Mouse (Mus musculus): ENCODE measurements around the gene Mfap1a. TPM values are rescaled to one million over a fixed set of nuclear protein-coding genes. Genes with fewer than 3 reads are reported as not detected.
"Not testable (repeated sequence)": the region's sequence is repeated elsewhere in the genome, so short reads cannot be mapped to it uniquely, and the experiment has no call there.

Mfap1a gene
- polyA plus RNA-seq (2014; fragmentation: Nextera tagmentation; extraction: Ambion mirVana) = 25.1 and 27.5 TPM in 2 replicates

DNA sequence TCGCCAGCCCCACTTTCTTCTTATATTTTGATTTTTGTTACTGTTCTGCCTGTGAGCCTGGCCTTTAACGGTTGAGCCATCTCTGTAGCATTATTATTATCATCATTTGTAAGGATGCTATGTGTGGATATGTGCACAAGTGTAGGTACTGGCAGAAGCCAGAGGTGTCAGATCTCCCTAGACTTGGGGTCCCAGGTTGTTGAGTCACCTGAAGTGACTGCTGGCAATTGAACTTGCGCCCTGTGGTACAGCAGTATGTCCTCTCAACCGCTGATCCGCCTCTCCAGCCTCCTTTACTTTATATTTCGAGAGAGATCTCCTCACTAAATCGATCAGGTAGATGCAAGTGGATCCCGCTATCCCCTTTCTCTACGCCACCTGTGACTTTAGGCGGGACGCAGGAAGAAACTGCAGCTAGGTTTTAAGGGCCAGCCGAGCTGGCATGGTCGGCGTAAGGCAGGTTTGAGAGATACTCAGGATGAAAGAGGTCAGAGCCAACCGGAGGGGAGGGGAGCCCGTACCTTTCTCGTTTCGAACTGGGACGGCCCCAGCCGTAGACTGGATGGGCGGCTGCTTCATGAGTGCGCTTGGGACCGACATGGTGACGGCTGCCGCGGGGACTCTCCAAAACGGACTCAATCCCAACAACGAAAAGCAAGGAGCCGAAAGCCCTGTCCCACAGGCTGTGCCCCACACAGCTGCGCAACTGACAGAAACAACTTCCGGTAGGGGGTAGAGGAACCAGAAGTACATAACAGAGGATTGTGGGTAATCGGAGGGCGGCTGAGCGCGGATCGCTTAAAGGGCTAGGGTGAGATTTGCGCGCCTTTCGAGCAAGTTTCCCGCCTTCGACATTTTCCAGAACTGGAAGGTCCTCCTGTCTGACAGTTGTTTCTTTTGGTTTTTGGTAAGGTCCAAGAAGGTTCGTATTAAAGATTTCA, at the start of gene Mfap1a, which contains the start of gene Wdr76:
Gene Mfap1a, minus strand, starts transcription at position 724 of the 941 bp plus-strand sequence.
Gene Wdr76, plus strand, starts transcription at position 782 of the 941 bp plus-strand sequence.
- H3K4me3 ChIP-seq (ENCODE audit: low read depth, low read length) = peak within 1 kb of the TSS; percentile 51
- H3K36me3 ChIP-seq (ENCODE audit: control insufficient read depth, insufficient read depth, low read length); H3K27ac ChIP-seq (ENCODE audit: low read length); H3K9me3 ChIP-seq (ENCODE audit: control insufficient read depth, low read depth, low read length); H3K4me1 ChIP-seq (ENCODE audit: control insufficient read depth, insufficient read depth, low read length); H3K27me3 ChIP-seq (ENCODE audit: control insufficient read depth, insufficient read depth, low read length): not testable (repeated sequence)
- peak within 1 kb of the TSS; percentile 53 for H3K9ac ChIP-seq (replicated peaks; ENCODE audit: low read depth, low read length)
- peak within 1 kb of the TSS; percentile 70 for H3K4me2 ChIP-seq (replicated peaks; ENCODE audit: low read depth, low read length)
- WGBS = 4% methylated on average over 36 of the region's 42 CpGs
- ATAC-seq (ENCODE audit: insufficient number of reproducible peaks, insufficient read depth, low FRiP score, low read depth) = peak; percentile 88

DNA sequence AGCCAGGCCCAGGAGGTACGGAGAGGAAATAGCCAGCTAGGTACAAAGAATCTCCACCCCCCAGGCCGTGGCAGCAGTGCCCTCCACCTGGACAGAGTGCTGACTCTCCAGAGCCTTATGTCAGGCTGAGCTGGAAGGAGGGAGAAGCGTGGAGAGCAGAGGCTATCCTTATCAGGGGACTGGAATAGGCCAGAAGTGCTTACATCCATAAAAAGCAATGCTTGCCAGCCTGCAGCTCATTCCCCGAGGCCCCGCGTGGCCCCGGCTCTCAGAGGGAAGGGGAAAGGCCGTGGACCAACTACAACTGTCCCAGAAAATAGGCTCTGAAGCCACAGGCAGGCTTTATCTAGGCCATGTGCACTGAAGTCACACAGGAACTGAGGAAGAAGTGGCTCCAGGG, 44.8 kb upstream of the Mfap1a start:
- ATAC-seq (ENCODE audit: insufficient number of reproducible peaks, insufficient read depth, low FRiP score, low read depth) = no peak
- H3K27me3 ChIP-seq (ENCODE audit: control insufficient read depth, insufficient read depth, low read length) = no peaks in the 10 kb centered on the region
- H3K4me1 ChIP-seq (ENCODE audit: control insufficient read depth, insufficient read depth, low read length) = no peaks in the 10 kb centered on the region; the same call in 1 of the 2 replicates
- H3K4me2 ChIP-seq (replicated peaks; ENCODE audit: low read depth, low read length) = no peak overlapping the region
- WGBS = 86% methylated on average over 8 of the region's 8 CpGs
- no peaks in the 10 kb centered on the region for H3K9me3 ChIP-seq (ENCODE audit: control insufficient read depth, low read depth, low read length)
- no peak overlapping the region for H3K27ac ChIP-seq (ENCODE audit: low read length)
- no peaks in the 10 kb centered on the region for H3K36me3 ChIP-seq (ENCODE audit: control insufficient read depth, insufficient read depth, low read length)
- H3K4me3 ChIP-seq (ENCODE audit: low read depth, low read length) = no peak overlapping the region
- H3K9ac ChIP-seq (replicated peaks; ENCODE audit: low read depth, low read length) = no peak overlapping the region

DNA sequence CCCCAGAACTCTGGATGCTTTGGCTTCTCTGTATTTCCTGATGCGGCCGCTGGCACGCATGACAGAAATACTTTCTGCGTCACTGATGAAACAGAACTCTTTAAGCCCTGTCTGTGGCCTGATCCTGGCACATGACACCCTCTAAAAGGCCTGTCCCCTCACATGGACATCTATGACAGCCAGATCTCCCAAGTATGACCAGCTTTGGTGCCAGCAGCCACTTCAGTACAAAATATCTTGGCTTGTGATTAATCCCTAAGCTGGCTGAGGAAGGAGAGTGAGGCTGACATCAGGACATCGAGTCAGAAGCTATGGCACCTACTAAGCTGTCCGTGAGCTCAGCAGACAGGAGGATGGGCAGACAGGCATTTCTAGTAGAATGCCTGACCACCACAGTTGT, 43.2 kb upstream of the Mfap1a start:
- no peak for ATAC-seq (ENCODE audit: insufficient number of reproducible peaks, insufficient read depth, low FRiP score, low read depth)

GRCm38 (mm10) chr2:121544829-121545228, 38.4 kb upstream of the Mfap1a start:
- Histone ChIP-seq H3K27me3 (ENCODE audit: control insufficient read depth, insufficient read depth, low read length) (no peaks in the 10 kb centered on the region), H3K4me3 (ENCODE audit: low read depth, low read length) (no peak overlapping the region), H3K36me3 (ENCODE audit: control insufficient read depth, insufficient read depth, low read length) (peaks cover 13% of the 10 kb centered on the region; the same call in 1 of the 2 replicates), H3K9me3 (ENCODE audit: control insufficient read depth, low read depth, low read length) (no peaks in the 10 kb centered on the region), H3K9ac (replicated peaks; ENCODE audit: low read depth, low read length) (no peak overlapping the region), H3K4me2 (replicated peaks; ENCODE audit: low read depth, low read length) (no peak overlapping the region), H3K27ac (ENCODE audit: low read length) (no peak overlapping the region), H3K4me1 (ENCODE audit: control insufficient read depth, insufficient read depth, low read length) (no peaks in the 10 kb centered on the region)
- ATAC-seq (ENCODE audit: insufficient number of reproducible peaks, insufficient read depth, low FRiP score, low read depth) = no peak
- 88% methylated on average over 3 of the region's 3 CpGs for WGBS

More for the DNA sequence above, 43.2 kb upstream of the Mfap1a start:
- H3K27me3 ChIP-seq (ENCODE audit: control insufficient read depth, insufficient read depth, low read length) = no peaks in the 10 kb centered on the region
- H3K4me3 ChIP-seq (ENCODE audit: low read depth, low read length) = no peak overlapping the region
- no peaks in the 10 kb centered on the region for H3K9me3 ChIP-seq (ENCODE audit: control insufficient read depth, low read depth, low read length)
- H3K36me3 ChIP-seq (ENCODE audit: control insufficient read depth, insufficient read depth, low read length) = no peaks in the 10 kb centered on the region
- H3K27ac ChIP-seq (ENCODE audit: low read length) = no peak overlapping the region
- 94% methylated on average over 6 of the region's 6 CpGs for WGBS
- H3K4me1 ChIP-seq (ENCODE audit: control insufficient read depth, insufficient read depth, low read length) = no peaks in the 10 kb centered on the region
- H3K4me2 ChIP-seq (replicated peaks; ENCODE audit: low read depth, low read length) = no peak overlapping the region
- H3K9ac ChIP-seq (replicated peaks; ENCODE audit: low read depth, low read length) = no peak overlapping the region

DNA sequence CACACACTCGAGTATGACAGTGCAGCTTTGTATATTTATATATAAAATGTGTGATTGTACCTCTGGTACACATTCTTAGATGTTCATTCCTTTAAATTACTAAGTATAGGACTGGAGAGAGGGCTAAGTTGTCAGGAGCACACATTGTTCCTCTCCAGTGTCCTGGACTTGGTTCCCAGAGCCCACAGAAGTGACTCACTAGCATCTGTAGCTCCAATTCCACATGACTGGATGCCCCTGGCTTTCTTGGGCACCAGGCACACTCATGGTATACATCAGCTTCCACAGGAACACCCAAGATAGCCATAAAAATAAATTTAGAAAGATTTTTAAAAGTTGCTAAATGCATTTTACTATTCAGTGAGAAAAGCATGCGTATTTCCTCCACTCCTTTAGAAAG, 18.6 kb upstream of the Mfap1a start:
- H3K4me1 ChIP-seq (ENCODE audit: control insufficient read depth, insufficient read depth, low read length) = no peaks in the 10 kb centered on the region
- no peak overlapping the region for H3K4me2 ChIP-seq (replicated peaks; ENCODE audit: low read depth, low read length)
- H3K36me3 ChIP-seq (ENCODE audit: control insufficient read depth, insufficient read depth, low read length) = peaks cover 7% of the 10 kb centered on the region; the same call in 1 of the 2 replicates
- H3K27me3 ChIP-seq (ENCODE audit: control insufficient read depth, insufficient read depth, low read length) = no peaks in the 10 kb centered on the region
- no peak overlapping the region for H3K27ac ChIP-seq (ENCODE audit: low read length)
- ATAC-seq (ENCODE audit: insufficient number of reproducible peaks, insufficient read depth, low FRiP score, low read depth) = no peak
- WGBS = 89% methylated on average over 2 of the region's 2 CpGs
- no peak overlapping the region for H3K4me3 ChIP-seq (ENCODE audit: low read depth, low read length)
- no peaks in the 10 kb centered on the region for H3K9me3 ChIP-seq (ENCODE audit: control insufficient read depth, low read depth, low read length)
- no peak overlapping the region for H3K9ac ChIP-seq (replicated peaks; ENCODE audit: low read depth, low read length)

DNA sequence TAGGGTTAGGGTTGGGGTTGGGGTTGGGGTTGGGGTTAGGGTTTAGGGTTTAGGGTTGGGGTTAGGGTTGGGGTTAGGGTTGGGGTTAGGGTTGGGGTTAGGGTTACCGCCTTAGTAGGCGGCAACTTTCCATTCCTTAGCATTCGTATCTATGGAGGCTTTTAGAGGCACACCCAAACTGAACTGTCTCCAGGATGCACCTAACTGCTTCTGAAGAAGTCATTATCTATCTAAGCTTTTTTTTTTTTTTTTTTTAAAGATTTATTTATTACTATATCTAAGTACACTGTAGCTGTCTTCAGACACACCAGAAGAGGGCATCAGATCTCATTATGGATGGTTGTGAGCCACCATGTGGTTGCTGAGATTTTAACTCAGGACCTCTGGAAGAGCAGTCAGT, 16.4 kb upstream of the Mfap1a start:
- peaks cover 16% of the 10 kb centered on the region for H3K36me3 ChIP-seq (ENCODE audit: control insufficient read depth, insufficient read depth, low read length)
- ATAC-seq (ENCODE audit: insufficient number of reproducible peaks, insufficient read depth, low FRiP score, low read depth); H3K27me3 ChIP-seq (ENCODE audit: control insufficient read depth, insufficient read depth, low read length); H3K4me1 ChIP-seq (ENCODE audit: control insufficient read depth, insufficient read depth, low read length); H3K9me3 ChIP-seq (ENCODE audit: control insufficient read depth, low read depth, low read length); H3K4me2 ChIP-seq (replicated peaks; ENCODE audit: low read depth, low read length); H3K4me3 ChIP-seq (ENCODE audit: low read depth, low read length); H3K9ac ChIP-seq (replicated peaks; ENCODE audit: low read depth, low read length); H3K27ac ChIP-seq (ENCODE audit: low read length): not testable (repeated sequence)
- WGBS = 100% methylated on average over 3 of the region's 3 CpGs

DNA sequence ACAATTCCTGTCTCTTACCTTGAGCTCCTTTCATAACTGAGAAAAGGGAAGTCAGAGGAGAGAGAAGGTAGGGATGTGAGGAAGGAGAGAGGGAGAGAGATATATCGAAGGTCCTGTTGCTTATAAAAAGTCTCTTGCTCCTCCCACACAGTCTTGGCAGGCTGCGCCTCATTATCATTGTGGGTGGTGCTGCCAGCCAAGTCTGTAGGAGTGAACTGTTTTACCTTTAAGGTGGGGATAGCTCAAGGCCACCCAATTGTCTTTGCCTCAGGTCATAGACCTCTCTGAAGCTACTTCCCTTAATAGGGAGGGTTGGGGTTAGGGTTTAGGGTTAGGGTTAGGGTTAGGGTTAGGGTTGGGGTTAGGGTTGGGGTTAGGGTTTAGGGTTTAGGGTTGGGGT, 15.5 kb upstream of the Mfap1a start:
- H3K27me3 ChIP-seq (ENCODE audit: control insufficient read depth, insufficient read depth, low read length) = no peaks in the 10 kb centered on the region
- H3K4me1 ChIP-seq (ENCODE audit: control insufficient read depth, insufficient read depth, low read length) = no peaks in the 10 kb centered on the region
- no peak overlapping the region for H3K4me2 ChIP-seq (replicated peaks; ENCODE audit: low read depth, low read length)
- 72% methylated on average over 2 of the region's 2 CpGs for WGBS
- no peak overlapping the region for H3K9ac ChIP-seq (replicated peaks; ENCODE audit: low read depth, low read length)
- no peak for ATAC-seq (ENCODE audit: insufficient number of reproducible peaks, insufficient read depth, low FRiP score, low read depth)
- H3K36me3 ChIP-seq (ENCODE audit: control insufficient read depth, insufficient read depth, low read length) = peaks cover 16% of the 10 kb centered on the region
- H3K27ac ChIP-seq (ENCODE audit: low read length) = no peak overlapping the region
- H3K9me3 ChIP-seq (ENCODE audit: control insufficient read depth, low read depth, low read length) = no peaks in the 10 kb centered on the region
- no peak overlapping the region for H3K4me3 ChIP-seq (ENCODE audit: low read depth, low read length)

GRCm38 (mm10) chr2:121518711-121519110, 12.2 kb upstream of the Mfap1a start:
- not testable (repeated sequence) for H3K4me1 ChIP-seq (ENCODE audit: control insufficient read depth, insufficient read depth, low read length); H3K27me3 ChIP-seq (ENCODE audit: control insufficient read depth, insufficient read depth, low read length); H3K9ac ChIP-seq (replicated peaks; ENCODE audit: low read depth, low read length); H3K9me3 ChIP-seq (ENCODE audit: control insufficient read depth, low read depth, low read length); H3K27ac ChIP-seq (ENCODE audit: low read length); H3K4me2 ChIP-seq (replicated peaks; ENCODE audit: low read depth, low read length); H3K4me3 ChIP-seq (ENCODE audit: low read depth, low read length); ATAC-seq (ENCODE audit: insufficient number of reproducible peaks, insufficient read depth, low FRiP score, low read depth)
- WGBS = 92% methylated on average over 4 of the region's 4 CpGs
- H3K36me3 ChIP-seq (ENCODE audit: control insufficient read depth, insufficient read depth, low read length) = peaks cover 20% of the 10 kb centered on the region

Measured in stomach, embryonic 14.5 days (tissue).